Mouse (Mus musculus): ENCODE results near the gene Gm49450.

DNA sequence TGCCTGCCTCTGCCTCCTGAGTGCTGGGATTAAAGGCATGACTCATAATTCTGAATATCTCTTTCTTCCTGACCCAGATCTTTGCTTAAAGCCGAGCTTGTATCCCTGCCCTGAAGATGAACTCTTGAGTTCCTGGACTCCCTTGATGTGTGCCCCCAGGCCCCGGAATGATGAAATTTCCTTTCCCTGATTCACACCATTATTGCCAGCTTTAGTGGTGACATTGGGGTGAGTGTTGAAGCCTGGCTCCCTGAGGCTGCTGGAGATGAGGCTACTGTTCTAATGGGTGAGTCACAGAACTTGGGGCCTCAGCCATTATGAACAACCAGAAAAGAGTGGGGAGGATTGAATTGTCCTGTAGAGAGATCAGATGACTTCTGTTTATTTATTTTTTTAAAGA lies 11.8 kb downstream of the Gm49450 start:
- TF ChIP-seq POLR2A (IDR thresholded peaks at IDR 0.05; ENCODE audit: low read depth, low read length): no peak
- no peak for TF ChIP-seq CTCF (IDR thresholded peaks at IDR 0.05; ENCODE audit: borderline replicate concordance, insufficient read depth, low read length)
